25 mouse cellular contexts compared by ENCODE assay signal in the genomic region with DNA sequence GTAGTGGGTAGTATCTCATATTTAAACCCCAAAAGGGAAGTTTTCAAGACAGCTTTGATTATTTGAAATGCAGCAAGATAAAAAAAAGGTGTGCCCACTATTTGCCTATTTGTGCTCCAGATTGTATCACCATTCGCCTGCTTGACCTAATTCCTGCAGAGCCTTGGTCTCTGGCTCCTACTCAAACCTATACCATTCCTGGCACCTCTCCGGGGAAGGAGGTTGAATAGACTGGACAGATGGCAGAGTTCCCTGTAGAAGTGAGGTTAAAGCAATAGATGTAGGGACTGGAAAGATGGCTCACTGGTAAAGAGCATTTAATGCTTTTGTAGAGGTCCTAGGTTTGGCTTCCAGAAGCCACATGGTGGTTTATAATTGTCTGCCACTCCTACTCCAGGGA.
DNase-seq lines count a peak whose midpoint lies in the region; ATAC-seq lines count a peak whose summit lies in the region.
"Had no signal": no experiment of that assay in that cellular context is flagged by ENCODE, and none has a peak within 500 bp of the region (broad histone marks: within the 10 kb centered on the region; RNA-seq: fewer than 3 reads in every experiment).

No protein-coding gene starts in this region.

- H3K4me3 ChIP-seq in heart, embryonic 12.5 days = no peak overlapping the region
- no peak overlapping the region for H3K4me3 ChIP-seq in kidney, embryonic 15.5 days (replicated peaks)
- no peak overlapping the region for H3K4me3 ChIP-seq in liver, embryonic 12.5 days
- H3K4me3 ChIP-seq: embryonic facial prominence, embryonic 15.5 days; forebrain, embryonic 15.5 days; hindbrain, embryonic 13.5 days had no signal

- no peaks in the 10 kb centered on the region for H3K36me3 ChIP-seq in heart, embryonic 12.5 days
- no peaks in the 10 kb centered on the region for H3K36me3 ChIP-seq in kidney, embryonic 15.5 days
- H3K36me3 ChIP-seq in liver, embryonic 12.5 days = no peaks in the 10 kb centered on the region
- H3K36me3 ChIP-seq: embryonic facial prominence, embryonic 15.5 days; forebrain, embryonic 15.5 days; G1E; hindbrain, embryonic 13.5 days had no signal

- H3K27me3 ChIP-seq in heart, embryonic 12.5 days (replicated peaks) = no peaks in the 10 kb centered on the region
- no peaks in the 10 kb centered on the region for H3K27me3 ChIP-seq in kidney, embryonic 15.5 days
- no peaks in the 10 kb centered on the region for H3K27me3 ChIP-seq in liver, embryonic 12.5 days (replicated peaks)
- H3K27me3 ChIP-seq: CH12.LX; embryonic facial prominence, embryonic 15.5 days; forebrain, embryonic 15.5 days; hindbrain, embryonic 13.5 days had no signal

- H3K4me2 ChIP-seq in heart, embryonic 12.5 days = no peak overlapping the region
- no peak overlapping the region for H3K4me2 ChIP-seq in kidney, embryonic 15.5 days
- no peak overlapping the region for H3K4me2 ChIP-seq in liver, embryonic 12.5 days
- H3K4me2 ChIP-seq: embryonic facial prominence, embryonic 15.5 days; forebrain, embryonic 15.5 days; hindbrain, embryonic 13.5 days; midbrain, embryonic 11.5 days had no signal

- no peak overlapping the region for H3K9ac ChIP-seq in heart, embryonic 12.5 days
- no peak overlapping the region for H3K9ac ChIP-seq in kidney, embryonic 15.5 days
- no peak overlapping the region for H3K9ac ChIP-seq in liver, embryonic 12.5 days
- H3K9ac ChIP-seq: embryonic facial prominence, embryonic 15.5 days; forebrain, embryonic 15.5 days; hindbrain, embryonic 13.5 days; liver, postnatal 0 days had no signal

- H3K9me3 ChIP-seq in heart, embryonic 12.5 days (replicated peaks) = no peaks in the 10 kb centered on the region
- no peaks in the 10 kb centered on the region for H3K9me3 ChIP-seq in kidney, embryonic 15.5 days (replicated peaks)
- no peaks in the 10 kb centered on the region for H3K9me3 ChIP-seq in liver, embryonic 12.5 days (replicated peaks)
- H3K9me3 ChIP-seq: embryonic facial prominence, embryonic 15.5 days; forebrain, embryonic 15.5 days; hindbrain, embryonic 13.5 days had no signal

- peaks cover 25% of the 10 kb centered on the region for H3K4me1 ChIP-seq in heart, embryonic 12.5 days (replicated peaks)
- no peaks in the 10 kb centered on the region for H3K4me1 ChIP-seq in kidney, embryonic 15.5 days
- H3K4me1 ChIP-seq in liver, embryonic 12.5 days = no peaks in the 10 kb centered on the region
- H3K4me1 ChIP-seq: embryonic facial prominence, embryonic 15.5 days; forebrain, embryonic 15.5 days had no signal

- DNase-seq in heart, adult 8-10 months (ENCODE audit: low spot score) = no peak
- DNase-seq in Muller cell, postnatal 12 days (ENCODE audit: inconsistent ontology term) = peak; percentile 84
- DNase-seq in cerebellum, adult 11-12 months = peak; percentile 72
- DNase-seq in cerebellum, postnatal 10 days = peak; percentile 68 to 75
- no peak for DNase-seq in adrenal gland, adult (ENCODE audit: inconsistent age in 2 of 2, low spot score in 1 of 2)
- DNase-seq: adrenal gland, postnatal 14 days; B cell, adult 2 months; gastrocnemius, postnatal 14 days; heart, postnatal 14 days; kidney, adult 18-20 months; layer of hippocampus, adult 9-11 months; liver, postnatal 0 days; right cerebral cortex, postnatal 14 days had no signal

- H3K27ac ChIP-seq in heart, embryonic 12.5 days (ENCODE audit: poor library complexity, severe bottlenecking) = peak overlapping the region; percentile 28; the same call in 1 of the 2 replicates
- H3K27ac ChIP-seq in kidney, embryonic 15.5 days = no peak overlapping the region
- H3K27ac ChIP-seq in liver, embryonic 12.5 days = no peak overlapping the region
- H3K27ac ChIP-seq: embryonic facial prominence, embryonic 15.5 days; forebrain, embryonic 15.5 days; hindbrain, embryonic 13.5 days; kidney, postnatal 0 days had no signal

- WGBS in heart, embryonic 12.5 days = 73% methylated on average over 2 of the region's 2 CpGs
- WGBS in kidney, embryonic 15.5 days = 84% methylated on average over 2 of the region's 2 CpGs
- WGBS in liver, embryonic 12.5 days (ENCODE audit: insufficient replicate concordance) = 56% methylated on average over 2 of the region's 2 CpGs

- ATAC-seq in heart, embryonic 12.5 days (ENCODE audit: insufficient number of reproducible peaks, low FRiP score) = no peak
- ATAC-seq in kidney, embryonic 15.5 days (replicated peaks; ENCODE audit: low FRiP score) = no peak
- no peak for ATAC-seq in liver, embryonic 12.5 days
- ATAC-seq: activated CD4-positive, CD25-positive, alpha-beta regulatory T cell, adult 4 months; forebrain, embryonic 15.5 days; liver, postnatal 0 days; lung, postnatal 0 days had no signal

Comparison
In these comparisons a context has a peak if more than half of its experiments do, and no peak if none do; other contexts are left out.
1. DNase-seq: peak in Muller cell, postnatal 12 days (single experiment), cerebellum, adult 11-12 months (single experiment) and cerebellum, postnatal 10 days (2 of 2); none in heart, adult 8-10 months (single experiment) and adrenal gland, adult (0 of 2).